Mouse (Mus musculus) cortical plate, adult 2 months (tissue): ENCODE data around the gene Trpv2.

ENCODE experiments used
- CTCF ChIP-seq: fragments of 200-500 bp; IDR thresholded peaks from 2 replicates; pipeline ENCODE4 v1.5.1; 2011; ENCODE audit warnings: mild to moderate bottlenecking, control low read depth, low read length; ENCODE audit not compliant: insufficient read depth; ENCODE audit errors: extremely low read depth
- POLR2A ChIP-seq: fragments of 200-500 bp; IDR thresholded peaks from 2 replicates; pipeline ENCODE4 v1.6.1; 2011; ENCODE audit warnings: mild to moderate bottlenecking, low read length, control low read depth; ENCODE audit not compliant: insufficient read depth; ENCODE audit errors: extremely low read depth

DNA sequence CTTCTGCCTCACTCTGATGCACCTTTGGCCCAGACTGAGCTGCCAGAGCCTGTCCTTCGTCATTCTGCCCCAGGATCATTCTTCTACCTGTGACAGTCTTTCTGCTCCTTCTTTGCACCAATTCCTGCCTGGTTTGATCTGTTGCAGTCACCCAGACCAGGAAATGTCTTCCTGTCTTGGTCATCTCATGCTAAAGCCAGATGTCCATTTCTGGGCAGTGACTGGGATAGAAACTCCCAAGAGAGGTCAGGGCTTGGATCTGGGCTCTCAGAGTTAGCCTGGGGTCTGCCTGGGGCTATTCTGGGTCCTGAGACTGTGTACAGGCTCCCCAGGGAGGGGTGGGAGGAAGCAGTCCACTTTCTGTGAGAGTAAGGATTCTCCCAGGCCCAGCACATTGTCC, 8.1 kb upstream of the Trpv2 start:
- TF ChIP-seq POLR2A: no peak
- no peak for TF ChIP-seq CTCF
